Mouse (Mus musculus): ENCODE results near the gene Arntl2. TPM values are rescaled to one million over a fixed set of nuclear protein-coding genes. Genes with fewer than 3 reads are reported as not detected.
"Not testable (repeated sequence)": the region's sequence is repeated elsewhere in the genome, so short reads cannot be mapped to it uniquely, and the experiment has no call there.

Arntl2 gene
- polyA plus RNA-seq, 1 experiment = 1.4 TPM

DNA sequence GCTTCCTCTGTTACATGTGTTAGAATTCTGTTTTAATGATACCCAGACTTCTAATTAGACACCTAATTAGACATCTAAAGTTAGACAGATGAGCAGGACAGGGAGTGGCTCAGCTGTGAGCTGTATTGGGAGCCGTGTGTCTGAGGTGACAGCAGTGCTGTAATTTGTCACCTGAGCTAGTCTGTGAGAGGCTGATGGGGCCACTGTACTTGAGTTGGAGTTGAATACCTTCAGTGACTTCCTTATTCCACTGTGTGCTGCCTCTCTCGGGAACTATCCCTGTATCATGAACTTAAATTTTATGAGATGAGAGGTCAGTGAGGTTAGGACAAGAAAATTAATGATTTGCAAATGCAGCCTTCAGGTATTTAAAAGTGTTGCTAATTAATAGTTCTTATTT lies 31.3 kb upstream of the Arntl2 start:
- TF ChIP-seq CTCF (IDR thresholded peaks at IDR 0.05; ENCODE audit: extremely low read depth, insufficient read depth, insufficient read length, insufficient replicate concordance) = no peak
- TF ChIP-seq POLR2A (IDR thresholded peaks at IDR 0.05; ENCODE audit: low read depth, low read length) = no peak
- H3K27ac ChIP-seq (ENCODE audit: insufficient read depth, low read length) = no peak overlapping the region
- WGBS = 78% methylated on average over 2 of the region's 2 CpGs
- H3K4me3 ChIP-seq (ENCODE audit: extremely low read depth, insufficient read depth, insufficient read length) = no peak overlapping the region
- DNase-seq (ENCODE audit: low read depth in 1 of 2, low spot score in 2 of 2) = no peak
- no peaks in the 10 kb centered on the region for H3K4me1 ChIP-seq (ENCODE audit: control insufficient read depth, insufficient read depth, insufficient read length)
- H3K27me3 ChIP-seq (ENCODE audit: control insufficient read depth, insufficient read depth, low read length) = no peaks in the 10 kb centered on the region
- peaks cover 7% of the 10 kb centered on the region for H3K36me3 ChIP-seq (ENCODE audit: control insufficient read depth, insufficient read depth, low read length)

- TF ChIP-seq POLR2A (IDR thresholded peaks at IDR 0.05; ENCODE audit: low read depth, low read length) (no peak), CTCF (IDR thresholded peaks at IDR 0.05; ENCODE audit: extremely low read depth, insufficient read depth, insufficient read length, insufficient replicate concordance) (no peak)
- no peak for DNase-seq (ENCODE audit: low read depth in 1 of 2, low spot score in 2 of 2)
- no peak overlapping the region for H3K27ac ChIP-seq (ENCODE audit: insufficient read depth, low read length)
- 91% methylated on average over 4 of the region's 4 CpGs for WGBS
- no peaks in the 10 kb centered on the region for H3K4me1 ChIP-seq (ENCODE audit: control insufficient read depth, insufficient read depth, insufficient read length)
- no peaks in the 10 kb centered on the region for H3K27me3 ChIP-seq (ENCODE audit: control insufficient read depth, insufficient read depth, low read length)
- H3K36me3 ChIP-seq (ENCODE audit: control insufficient read depth, insufficient read depth, low read length) = peaks cover 10% of the 10 kb centered on the region
- H3K4me3 ChIP-seq (ENCODE audit: extremely low read depth, insufficient read depth, insufficient read length) = no peak overlapping the region
These were observed 30.6 kb upstream of the Arntl2 start for GRCm38 (mm10) chr6:146765270-146765669.

DNA sequence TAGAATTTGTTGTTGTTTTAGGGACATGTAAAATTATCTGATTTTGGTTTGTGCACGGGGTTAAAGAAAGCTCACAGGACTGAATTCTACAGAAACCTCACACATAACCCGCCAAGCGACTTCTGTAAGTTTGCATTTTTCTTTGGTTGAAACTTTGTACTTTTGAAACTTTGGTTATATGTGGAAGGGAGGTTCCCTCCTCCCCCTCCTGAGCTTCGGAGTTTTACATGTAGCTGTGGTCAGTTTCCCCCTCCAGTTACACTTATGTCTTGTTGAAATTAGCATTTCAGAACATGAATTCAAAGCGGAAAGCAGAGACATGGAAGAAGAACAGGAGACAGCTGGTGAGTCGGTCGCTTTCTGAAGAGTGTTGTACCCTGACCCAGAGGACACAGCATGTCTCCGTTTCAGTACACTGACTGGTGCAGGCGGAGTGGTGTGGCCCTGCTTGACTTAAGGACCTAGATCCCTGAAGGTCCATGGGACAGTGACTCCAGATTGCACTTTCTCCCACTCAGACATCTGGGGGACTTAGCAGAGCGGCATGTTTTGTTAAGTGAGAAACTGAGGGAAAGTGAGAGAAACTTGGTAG lies 26.9 kb upstream of the Arntl2 start:
- no peak for TF ChIP-seq POLR2A (IDR thresholded peaks at IDR 0.05; ENCODE audit: low read depth, low read length)
- no peak for TF ChIP-seq CTCF (IDR thresholded peaks at IDR 0.05; ENCODE audit: extremely low read depth, insufficient read depth, insufficient read length, insufficient replicate concordance)
- no peak overlapping the region for H3K4me3 ChIP-seq (ENCODE audit: extremely low read depth, insufficient read depth, insufficient read length)
- WGBS = 95% methylated on average over 10 of the region's 10 CpGs
- no peak for DNase-seq (ENCODE audit: low read depth in 1 of 2, low spot score in 2 of 2)
- H3K36me3 ChIP-seq (ENCODE audit: control insufficient read depth, insufficient read depth, low read length) = peaks cover 15% of the 10 kb centered on the region
- no peaks in the 10 kb centered on the region for H3K27me3 ChIP-seq (ENCODE audit: control insufficient read depth, insufficient read depth, low read length)
- no peaks in the 10 kb centered on the region for H3K4me1 ChIP-seq (ENCODE audit: control insufficient read depth, insufficient read depth, insufficient read length)
- H3K27ac ChIP-seq (ENCODE audit: insufficient read depth, low read length) = no peak overlapping the region

DNA sequence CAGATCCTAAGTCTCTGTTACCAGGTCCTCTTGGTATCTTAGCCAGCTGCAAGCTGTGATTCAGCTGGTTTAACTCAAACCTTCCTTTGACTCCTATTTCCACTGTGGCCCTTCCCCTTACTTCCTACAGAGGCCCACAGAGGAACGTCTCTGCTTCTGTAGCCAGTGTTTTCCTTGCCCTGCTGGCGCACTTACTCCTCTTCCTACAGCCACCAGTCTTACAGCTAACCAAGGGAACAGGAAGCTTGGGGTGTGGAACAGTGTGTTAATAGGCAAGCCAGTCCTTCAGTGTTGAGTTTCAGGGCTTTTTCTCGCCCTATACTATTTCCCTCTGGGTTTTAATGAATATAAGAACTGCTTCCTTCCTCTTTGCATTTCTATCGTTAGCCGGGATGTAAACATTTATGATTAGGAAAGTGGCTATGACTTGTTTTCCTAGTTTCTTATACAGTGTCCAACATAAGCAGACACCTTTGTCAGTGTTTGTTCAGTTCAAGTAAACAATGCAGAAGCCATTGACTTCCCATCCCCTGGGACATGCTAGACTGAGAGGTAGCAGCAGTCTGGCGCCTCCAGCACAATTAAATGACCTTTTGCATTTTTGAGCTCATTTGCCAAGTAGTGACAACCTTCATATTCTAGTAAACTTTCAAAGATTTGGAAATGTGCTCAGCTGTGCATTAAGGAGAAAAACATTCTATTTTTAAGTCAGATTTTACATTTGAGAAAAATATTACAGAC lies 25.7 kb upstream of the Arntl2 start:
- 53% methylated on average over 6 of the region's 6 CpGs for WGBS
- Histone ChIP-seq H3K27me3 (ENCODE audit: control insufficient read depth, insufficient read depth, low read length) (no peaks in the 10 kb centered on the region), H3K27ac (ENCODE audit: insufficient read depth, low read length) (no peak overlapping the region), H3K4me1 (ENCODE audit: control insufficient read depth, insufficient read depth, insufficient read length) (no peaks in the 10 kb centered on the region), H3K36me3 (ENCODE audit: control insufficient read depth, insufficient read depth, low read length) (peaks cover 15% of the 10 kb centered on the region), H3K4me3 (ENCODE audit: extremely low read depth, insufficient read depth, insufficient read length) (no peak overlapping the region)
- TF ChIP-seq POLR2A (IDR thresholded peaks at IDR 0.05; ENCODE audit: low read depth, low read length) = no peak
- no peak for TF ChIP-seq CTCF (IDR thresholded peaks at IDR 0.05; ENCODE audit: extremely low read depth, insufficient read depth, insufficient read length, insufficient replicate concordance)
- DNase-seq (ENCODE audit: low read depth in 1 of 2, low spot score in 2 of 2) = no peak

DNA sequence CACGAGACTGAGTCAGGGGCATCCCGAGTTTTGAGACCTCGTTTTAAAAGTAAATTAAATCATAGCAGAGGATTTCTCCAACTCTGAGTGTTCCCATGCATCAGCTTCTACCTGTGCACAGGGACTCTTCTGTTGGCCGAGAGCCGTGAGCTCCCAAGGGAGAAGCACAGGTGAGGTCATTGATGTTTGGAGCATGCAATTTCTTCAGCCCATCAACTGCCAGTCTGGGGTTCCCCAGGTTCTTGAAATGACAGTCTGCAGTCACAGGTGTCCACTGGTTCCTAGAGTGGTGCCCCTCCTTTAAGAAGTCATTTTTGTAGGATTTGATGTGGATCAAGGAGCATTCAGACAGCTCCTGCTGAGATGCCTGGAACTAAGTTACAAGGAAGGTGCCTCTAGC lies 25.0 kb upstream of the Arntl2 start:
- DNase-seq (ENCODE audit: low read depth in 1 of 2, low spot score in 2 of 2) = no peak
- H3K4me1 ChIP-seq (ENCODE audit: control insufficient read depth, insufficient read depth, insufficient read length) = no peaks in the 10 kb centered on the region
- no peak overlapping the region for H3K27ac ChIP-seq (ENCODE audit: insufficient read depth, low read length)
- H3K36me3 ChIP-seq (ENCODE audit: control insufficient read depth, insufficient read depth, low read length) = peaks cover 16% of the 10 kb centered on the region
- H3K4me3 ChIP-seq (ENCODE audit: extremely low read depth, insufficient read depth, insufficient read length) = no peak overlapping the region
- WGBS = 81% methylated on average over 5 of the region's 5 CpGs
- TF ChIP-seq POLR2A (IDR thresholded peaks at IDR 0.05; ENCODE audit: low read depth, low read length) (no peak), CTCF (IDR thresholded peaks at IDR 0.05; ENCODE audit: extremely low read depth, insufficient read depth, insufficient read length, insufficient replicate concordance) (no peak)
- no peaks in the 10 kb centered on the region for H3K27me3 ChIP-seq (ENCODE audit: control insufficient read depth, insufficient read depth, low read length)

DNA sequence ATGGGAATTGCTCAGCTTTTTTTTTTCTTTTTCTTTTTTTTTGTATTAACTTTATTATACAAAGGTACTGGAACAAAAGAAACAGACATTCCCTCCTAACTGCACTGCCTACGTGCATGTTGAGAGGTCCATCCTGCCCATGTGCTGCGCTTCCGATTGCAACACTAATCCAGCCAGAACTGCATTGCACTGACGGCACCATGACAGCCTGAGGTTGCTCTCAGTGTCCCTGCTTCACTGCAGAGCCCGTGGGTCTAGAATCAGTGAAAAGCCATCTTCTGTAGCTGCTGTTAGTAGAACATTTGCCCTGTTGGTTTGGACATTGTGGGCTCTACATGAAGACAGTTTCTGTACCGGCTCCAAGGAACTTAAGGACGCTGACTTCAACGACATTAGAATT lies 20.0 kb upstream of the Arntl2 start:
- 89% methylated on average over 8 of the region's 8 CpGs for WGBS
- H3K36me3 ChIP-seq (ENCODE audit: control insufficient read depth, insufficient read depth, low read length); DNase-seq (ENCODE audit: low read depth in 1 of 2, low spot score in 2 of 2); H3K27ac ChIP-seq (ENCODE audit: insufficient read depth, low read length); H3K27me3 ChIP-seq (ENCODE audit: control insufficient read depth, insufficient read depth, low read length); H3K4me3 ChIP-seq (ENCODE audit: extremely low read depth, insufficient read depth, insufficient read length); H3K4me1 ChIP-seq (ENCODE audit: control insufficient read depth, insufficient read depth, insufficient read length): not testable (repeated sequence)
